Mouse (Mus musculus): ENCODE measurements around the gene Foxb1. TPM values are rescaled to one million over a fixed set of nuclear protein-coding genes. Genes with fewer than 3 reads are reported as not detected.

Gene Foxb1
- total RNA-seq (2015; ENCODE audit: low replicate concordance): not detected in 2 replicates
- total RNA-seq (2017; ENCODE audit: low replicate concordance): not detected in 2 replicates

- no peak for ATAC-seq (replicated peaks; ENCODE audit: low FRiP score, poor library complexity, severe bottlenecking)
Observed at GRCm38 (mm10) chr9:69760371-69761301, at the start of gene Foxb1. TSS of gene Foxb1 (minus strand) at chr9:69760940.

- ATAC-seq (replicated peaks; ENCODE audit: low FRiP score, poor library complexity, severe bottlenecking): no peak
Observed at GRCm38 (mm10) chr9:69790562-69790961, 29.8 kb upstream of the Foxb1 start.

- no peak for ATAC-seq (replicated peaks; ENCODE audit: low FRiP score, poor library complexity, severe bottlenecking)
Observed at GRCm38 (mm10) chr9:69779996-69780395, 19.3 kb upstream of the Foxb1 start.

GRCm38 (mm10) chr9:69769949-69770585 lies 9.3 kb upstream of the Foxb1 start:
- ATAC-seq (replicated peaks; ENCODE audit: low FRiP score, poor library complexity, severe bottlenecking): no peak

- ATAC-seq (replicated peaks; ENCODE audit: low FRiP score, poor library complexity, severe bottlenecking): no peak
Observed at GRCm38 (mm10) chr9:69769091-69769948, 8.6 kb upstream of the Foxb1 start.

- no peak for ATAC-seq (replicated peaks; ENCODE audit: low FRiP score, poor library complexity, severe bottlenecking)
Observed at GRCm38 (mm10) chr9:69768136-69768875, 7.6 kb upstream of the Foxb1 start.

- ATAC-seq (replicated peaks; ENCODE audit: low FRiP score, poor library complexity, severe bottlenecking): no peak
Observed at GRCm38 (mm10) chr9:69767421-69767820, 6.7 kb upstream of the Foxb1 start.

GRCm38 (mm10) chr9:69766936-69767335 lies 6.2 kb upstream of the Foxb1 start:
- ATAC-seq (replicated peaks; ENCODE audit: low FRiP score, poor library complexity, severe bottlenecking): no peak

GRCm38 (mm10) chr9:69766301-69766700 lies 5.6 kb upstream of the Foxb1 start:
- ATAC-seq (replicated peaks; ENCODE audit: low FRiP score, poor library complexity, severe bottlenecking): no peak

- ATAC-seq (replicated peaks; ENCODE audit: low FRiP score, poor library complexity, severe bottlenecking): no peak
Observed at GRCm38 (mm10) chr9:69765483-69766050, 4.8 kb upstream of the Foxb1 start.

- no peak for ATAC-seq (replicated peaks; ENCODE audit: low FRiP score, poor library complexity, severe bottlenecking)
Observed at GRCm38 (mm10) chr9:69764586-69765482, 4.1 kb upstream of the Foxb1 start.

- ATAC-seq (replicated peaks; ENCODE audit: low FRiP score, poor library complexity, severe bottlenecking): no peak
Observed at GRCm38 (mm10) chr9:69763681-69764585, 3.2 kb upstream of the Foxb1 start.

GRCm38 (mm10) chr9:69762703-69763102 lies 2.0 kb upstream of the Foxb1 start:
- no peak for ATAC-seq (replicated peaks; ENCODE audit: low FRiP score, poor library complexity, severe bottlenecking)

- no peak for ATAC-seq (replicated peaks; ENCODE audit: low FRiP score, poor library complexity, severe bottlenecking)
Observed at GRCm38 (mm10) chr9:69762221-69762620, 1.5 kb upstream of the Foxb1 start.

- ATAC-seq (replicated peaks; ENCODE audit: low FRiP score, poor library complexity, severe bottlenecking): no peak
Observed at GRCm38 (mm10) chr9:69761569-69761968, 829 bp upstream of the Foxb1 start.

GRCm38 (mm10) chr9:69759721-69760221 lies 969 bp downstream of the Foxb1 start:
- no peak for ATAC-seq (replicated peaks; ENCODE audit: low FRiP score, poor library complexity, severe bottlenecking)

Measured in erythroblast, adult 5-6 weeks (primary cell).